Mouse (Mus musculus) frontal cortex, postnatal 14 days (tissue): Measurements from ENCODE around the gene Pp2d1.
"Not testable (repeated sequence)": the region's sequence is repeated elsewhere in the genome, so short reads cannot be mapped to it uniquely, and the experiment has no call there.

Experiments
- DNase-seq, 2 experiments: peaks; one replicate each; pipeline ENCODE4 v3.0.0; 2022; ENCODE audit warnings: low spot score in 2 of 2

The Pp2d1 gene

GRCm38 (mm10) chr17:53539351-53539750, at the start of gene Pp2d1:
Pp2d1 (minus strand) TSS chr17:53539451.
- DNase-seq = not testable (repeated sequence)

- no peak for DNase-seq
These were observed 49.0 kb upstream of the Pp2d1 start for GRCm38 (mm10) chr17:53588097-53588855.

- peak; percentile 53 to 55 for DNase-seq
These were observed 48.0 kb upstream of the Pp2d1 start for GRCm38 (mm10) chr17:53587074-53587851.

GRCm38 (mm10) chr17:53583846-53584579, 44.8 kb upstream of the Pp2d1 start:
- no peak for DNase-seq

- no peak for DNase-seq
These were observed 43.6 kb upstream of the Pp2d1 start for GRCm38 (mm10) chr17:53582805-53583204.

GRCm38 (mm10) chr17:53582026-53582585, 42.9 kb upstream of the Pp2d1 start:
- no peak for DNase-seq

- DNase-seq = no peak
These were observed 41.0 kb upstream of the Pp2d1 start for GRCm38 (mm10) chr17:53580237-53580636.

GRCm38 (mm10) chr17:53579612-53580011, 40.4 kb upstream of the Pp2d1 start:
- no peak for DNase-seq

GRCm38 (mm10) chr17:53578776-53579175, 39.5 kb upstream of the Pp2d1 start:
- DNase-seq = no peak

- DNase-seq = no peak
These were observed 39.0 kb upstream of the Pp2d1 start for GRCm38 (mm10) chr17:53578249-53578648.

- DNase-seq = no peak
These were observed 38.5 kb upstream of the Pp2d1 start for GRCm38 (mm10) chr17:53577754-53578153.

- DNase-seq = no peak
These were observed 37.9 kb upstream of the Pp2d1 start for GRCm38 (mm10) chr17:53577151-53577550.

GRCm38 (mm10) chr17:53573019-53573556, 33.8 kb upstream of the Pp2d1 start:
- no peak for DNase-seq

GRCm38 (mm10) chr17:53570932-53571331, 31.7 kb upstream of the Pp2d1 start:
- not testable (repeated sequence) for DNase-seq

GRCm38 (mm10) chr17:53570361-53570875, 31.2 kb upstream of the Pp2d1 start:
- DNase-seq = no peak

- peak in 1 of 2 experiments; percentile 16 for DNase-seq
These were observed 30.6 kb upstream of the Pp2d1 start for GRCm38 (mm10) chr17:53569829-53570228.

- DNase-seq = no peak
These were observed 29.6 kb upstream of the Pp2d1 start for GRCm38 (mm10) chr17:53568734-53569386.

GRCm38 (mm10) chr17:53568118-53568517, 28.9 kb upstream of the Pp2d1 start:
- peak; percentile 25 to 44 for DNase-seq

GRCm38 (mm10) chr17:53567346-53568101, 28.3 kb upstream of the Pp2d1 start:
- peak in 1 of 2 experiments; percentile 14 for DNase-seq

- peak; percentile 25 to 31 for DNase-seq
These were observed 27.7 kb upstream of the Pp2d1 start for GRCm38 (mm10) chr17:53566919-53567345.
